Mouse (Mus musculus) neural tube, embryonic 15.5 days (tissue): ENCODE results near the gene Tbc1d10b. TPM values are rescaled to one million over a fixed set of nuclear protein-coding genes. Genes with fewer than 3 reads are reported as not detected.
A peak's percentile ranks its signal among the peaks of the same experiment; 100 is the strongest.

ENCODE experiments used
- ATAC-seq: fragments of 200-750 bp; cut with Nextera tagmentation; 2 replicates; pipeline ENCODE4 v1.8.0; 2017; ENCODE audit warnings: mild to moderate bottlenecking, moderate TSS enrichment, moderate library complexity; ENCODE audit not compliant: low FRiP score
- H3K27ac ChIP-seq: fragments of 300-500 bp; sonication (generic); replicated peaks from 2 replicates; pipeline ENCODE4 v1.5.1; 2015; ENCODE audit warnings: mild to moderate bottlenecking, inconsistent platforms
- H3K27me3 ChIP-seq: fragments of 300-500 bp; sonication (generic); replicated peaks from 2 replicates; pipeline ENCODE4 v1.6.1; 2015; ENCODE audit warnings: inconsistent platforms
- H3K36me3 ChIP-seq: fragments of 300-500 bp; sonication (generic); 2 replicates; pipeline ENCODE4 v1.6.1; 2015; ENCODE audit warnings: inconsistent platforms
- H3K4me1 ChIP-seq: fragments of 300-500 bp; sonication (generic); 2 replicates; pipeline ENCODE4 v1.6.1; 2015; ENCODE audit warnings: inconsistent platforms
- H3K4me2 ChIP-seq: fragments of 300-500 bp; sonication (generic); 2 replicates; pipeline ENCODE4 v1.6.1; 2015; ENCODE audit warnings: inconsistent platforms, mild to moderate bottlenecking, moderate library complexity
- H3K4me3 ChIP-seq: fragments of 300-500 bp; sonication (generic); replicated peaks from 2 replicates; pipeline ENCODE4 v1.5.1; 2015; ENCODE audit warnings: mild to moderate bottlenecking, inconsistent platforms
- H3K9ac ChIP-seq: fragments of 300-500 bp; sonication (generic); replicated peaks from 2 replicates; pipeline ENCODE4 v1.6.1; 2015; ENCODE audit warnings: mild to moderate bottlenecking, inconsistent platforms
- H3K9me3 ChIP-seq: fragments of 300-500 bp; sonication (generic); replicated peaks from 2 replicates; pipeline ENCODE4 v1.6.1; 2016; ENCODE audit warnings: inconsistent platforms
- WGBS: fragments of 180-500 bp; shearing (Covaris S2); methylation state at CpG from one replicate; pipeline ENCODE4 v1.1.7; 2015; ENCODE audit warnings: mixed read lengths; 5-methylcytosine and 5-hydroxymethylcytosine counted together
- polyA plus RNA-seq: library from polyadenylated mRNA; unstranded; fragments of >200 nt; fragmentation: Nextera tagmentation; extraction: Ambion mirVana; gene quantifications from 2 replicates; pipeline ENCODE4 v1.2.1, GENCODE M21; 2015

Tbc1d10b gene
- polyA plus RNA-seq, 1 experiment from 2014 or later, result 35.6 TPM

DNA sequence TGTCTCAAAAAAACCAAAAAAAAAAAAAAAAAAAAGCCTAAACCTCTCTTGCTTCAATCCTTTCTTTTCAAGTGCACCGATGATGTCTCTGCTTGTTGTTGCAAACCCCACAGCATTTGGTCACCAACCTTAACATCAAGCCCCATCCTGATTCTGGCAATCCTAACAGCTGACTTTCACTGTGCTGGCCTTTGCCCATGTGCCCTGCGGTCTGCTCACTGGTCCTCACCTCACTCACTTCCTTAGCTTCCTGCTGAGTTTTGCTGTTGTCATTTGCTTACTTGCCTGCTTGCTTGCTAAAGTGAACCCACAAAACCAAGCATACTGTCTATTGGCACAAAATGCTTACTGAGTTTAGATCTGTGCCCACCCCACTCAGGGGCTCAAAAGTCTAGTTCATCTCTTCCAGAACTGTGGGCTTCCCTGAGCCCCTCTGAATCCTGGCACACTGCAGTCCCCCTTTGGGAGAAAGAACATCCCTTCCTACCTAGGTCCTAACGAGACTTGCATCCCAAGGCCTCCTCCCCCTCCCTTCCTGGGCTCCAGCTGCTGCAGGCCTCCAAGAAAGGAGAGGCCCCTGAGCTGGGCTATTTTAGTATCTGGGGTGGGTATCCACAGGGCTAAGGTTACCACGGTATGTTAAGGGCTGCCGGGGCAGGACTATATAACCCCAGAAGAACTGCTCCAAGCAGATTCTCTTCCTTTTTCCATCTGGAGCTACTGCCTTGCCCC lies 2.9 kb upstream of the Tbc1d10b start:
- Histone ChIP-seq H3K27ac (no peak overlapping the region), H3K4me2 (no peak overlapping the region), H3K27me3 (peaks cover 10% of the 10 kb centered on the region), H3K9ac (no peak overlapping the region), H3K4me1 (peaks cover 28% of the 10 kb centered on the region), H3K36me3 (no peaks in the 10 kb centered on the region), H3K4me3 (no peak overlapping the region), H3K9me3 (no peaks in the 10 kb centered on the region)
- 67% methylated on average over 5 of the region's 5 CpGs for WGBS
- ATAC-seq, result no peak

DNA sequence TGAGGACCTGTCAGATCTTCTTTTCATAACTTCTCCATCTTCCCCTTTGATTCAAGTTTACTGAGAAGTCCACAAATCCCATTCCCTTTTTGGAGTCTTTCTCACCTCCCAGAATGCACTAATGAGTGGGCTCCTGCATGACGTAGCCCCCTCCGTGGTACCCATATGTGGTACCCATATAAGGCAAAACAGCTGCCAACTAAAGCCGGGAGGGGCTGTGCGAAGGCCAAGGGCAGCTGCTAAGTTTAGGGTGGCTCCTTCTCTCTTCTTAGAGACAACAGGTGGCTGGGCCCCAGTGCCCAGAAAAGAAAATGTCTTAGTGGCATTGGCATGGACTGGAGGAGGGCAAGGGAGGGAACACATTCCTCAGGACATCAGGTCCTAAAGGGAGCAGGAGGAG lies 2.0 kb upstream of the Tbc1d10b start:
- H3K4me1 ChIP-seq, result peaks cover 32% of the 10 kb centered on the region
- peaks cover 2% of the 10 kb centered on the region; the same call in 1 of the 2 replicates for H3K36me3 ChIP-seq
- no peaks in the 10 kb centered on the region for H3K9me3 ChIP-seq
- H3K4me2 ChIP-seq, result no peak overlapping the region
- H3K4me3 ChIP-seq, result no peak overlapping the region
- ATAC-seq, result no peak
- 94% methylated on average over 4 of the region's 4 CpGs for WGBS
- H3K27me3 ChIP-seq, result peaks cover 10% of the 10 kb centered on the region
- H3K9ac ChIP-seq, result no peak overlapping the region
- H3K27ac ChIP-seq, result no peak overlapping the region; the same call in 1 of the 2 replicates

DNA sequence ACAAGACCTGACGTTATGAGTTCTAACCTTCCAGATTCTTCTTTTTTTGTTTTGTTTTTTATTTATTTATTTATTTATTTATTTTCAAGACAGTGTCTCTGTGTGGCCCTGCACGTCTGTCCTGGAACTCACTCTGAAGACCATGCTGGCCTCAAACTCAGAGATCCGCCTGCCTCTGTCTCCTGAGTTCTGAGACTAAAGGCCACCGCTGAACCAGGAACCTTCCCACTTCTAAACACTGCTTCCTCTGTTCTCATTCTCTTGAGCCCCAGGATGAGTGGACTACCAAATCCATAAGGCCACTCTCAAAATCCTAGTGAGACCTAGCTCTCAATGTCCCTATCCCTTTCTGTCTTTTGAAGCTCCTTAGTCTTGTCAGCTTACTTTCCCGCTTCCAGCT lies 1.6 kb upstream of the Tbc1d10b start:
- 82% methylated on average over 5 of the region's 5 CpGs for WGBS
- Histone ChIP-seq H3K4me1 (peaks cover 32% of the 10 kb centered on the region), H3K27ac (peak overlapping the region; percentile 85), H3K4me3 (no peak overlapping the region), H3K9me3 (no peaks in the 10 kb centered on the region), H3K27me3 (peaks cover 10% of the 10 kb centered on the region), H3K9ac (no peak overlapping the region), H3K36me3 (peaks cover 6% of the 10 kb centered on the region; the same call in 1 of the 2 replicates), H3K4me2 (peak overlapping the region; percentile 65)
- no peak for ATAC-seq

DNA sequence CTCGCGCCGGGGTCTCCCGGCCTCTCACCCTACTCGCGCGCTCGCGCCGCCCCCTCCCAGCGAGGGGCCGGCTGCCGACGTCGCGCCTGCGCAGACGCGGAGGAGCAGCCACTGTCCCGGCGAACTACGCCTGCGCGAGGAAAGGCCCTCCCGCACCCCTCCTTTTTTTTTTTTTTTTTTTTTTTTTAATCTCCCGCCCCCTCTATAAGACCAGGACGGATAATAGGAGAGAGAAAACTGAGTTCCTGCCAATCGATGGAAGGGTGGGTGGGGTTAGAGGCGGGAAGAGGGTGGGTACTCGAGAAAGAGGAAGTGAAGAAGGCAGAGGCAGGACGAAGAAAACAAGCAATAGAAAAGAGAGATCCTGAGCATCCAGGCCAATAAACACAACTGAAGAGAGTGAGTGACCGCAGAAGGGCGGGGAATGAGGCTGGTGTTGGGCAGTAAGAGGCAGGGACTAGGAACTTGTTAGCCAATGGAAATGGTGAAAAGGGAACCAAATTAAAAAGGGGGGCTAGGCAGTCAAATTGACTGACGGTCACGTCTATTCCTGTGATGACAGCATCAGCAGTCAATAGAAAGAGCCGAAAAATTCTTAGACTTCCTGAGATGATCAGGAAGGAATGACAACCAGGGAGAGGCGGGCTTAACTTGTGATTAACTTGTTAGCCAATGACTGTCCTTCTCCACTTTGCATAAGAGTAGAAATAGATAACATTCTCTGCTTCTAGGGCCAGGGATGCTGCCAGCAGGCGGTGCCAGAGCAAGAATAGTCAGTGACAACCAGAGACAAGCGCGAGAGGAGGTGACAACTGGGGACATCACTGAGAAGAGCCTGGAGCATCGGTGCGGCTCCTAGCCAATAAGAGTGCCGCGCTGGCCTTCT lies 528 bp upstream of the Tbc1d10b start, which contains the start of gene Mylpf:
Mylpf (plus strand) TSS at position 338 of the 886 bp plus-strand sequence.
- H3K4me1 ChIP-seq, result peaks cover 36% of the 10 kb centered on the region
- peak within 1 kb of the TSS; percentile 85 for H3K27ac ChIP-seq
- H3K27me3 ChIP-seq, result peaks cover 3% of the 10 kb centered on the region
- H3K36me3 ChIP-seq, result peaks cover 7% of the 10 kb centered on the region
- H3K9me3 ChIP-seq, result no peaks in the 10 kb centered on the region
- peak within 1 kb of the TSS; percentile 90 for H3K4me2 ChIP-seq
- under 1% methylated on average over 44 of the region's 44 CpGs for WGBS
- H3K4me3 ChIP-seq, result peak within 1 kb of the TSS; percentile 97
- peak; percentile 95 for ATAC-seq
- H3K9ac ChIP-seq, result peak within 1 kb of the TSS; percentile 88

DNA sequence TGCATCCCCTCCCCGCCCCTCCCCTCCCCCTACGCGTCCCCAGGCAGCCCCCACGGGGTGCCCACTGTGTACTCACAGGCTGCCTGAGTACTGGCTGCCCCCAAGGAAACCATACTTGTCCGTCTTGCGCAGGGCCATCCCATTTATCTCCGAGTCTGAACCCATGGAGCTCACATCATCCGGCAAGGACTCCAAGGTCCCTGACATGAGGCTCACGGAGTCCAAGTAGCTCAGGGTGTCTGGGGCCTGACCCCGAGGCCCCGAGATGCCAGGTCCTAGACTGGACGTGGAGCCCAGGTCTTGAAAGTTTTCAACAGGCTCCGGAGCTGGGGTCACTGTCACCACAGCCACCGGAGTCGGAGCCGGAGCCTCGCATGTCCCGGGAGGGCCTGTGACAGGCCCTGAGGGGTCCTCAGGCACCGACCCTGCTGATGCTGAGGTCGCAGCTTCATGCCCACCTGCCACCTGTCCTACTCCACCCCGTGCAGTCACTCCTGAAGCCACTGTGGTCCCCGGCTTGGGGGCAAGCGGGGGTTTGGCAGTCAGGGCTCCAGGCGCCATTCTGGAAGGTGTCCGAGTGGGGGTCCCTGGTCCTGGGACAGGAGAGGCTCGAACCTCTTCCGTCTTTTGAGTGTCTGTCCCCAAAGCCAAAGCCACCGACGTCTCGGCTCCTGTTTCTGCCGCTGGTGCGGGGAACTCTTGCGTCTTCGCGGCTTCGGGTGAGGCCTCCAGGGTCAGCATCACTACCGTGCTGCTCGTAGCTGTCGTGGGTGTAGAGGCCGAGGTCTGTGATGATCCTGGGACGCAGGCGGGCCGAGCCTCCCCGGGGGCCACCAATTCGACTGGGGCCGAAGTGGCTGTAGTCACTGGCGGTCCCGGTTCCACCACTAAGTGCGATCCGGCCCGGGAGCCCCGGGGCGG lies 634 bp downstream of the Tbc1d10b start:
- ATAC-seq, result 0 out of 2 replicates have a peak, but pooled peaks have one; percentile 4
- Histone ChIP-seq H3K9ac (peak overlapping the region; percentile 88), H3K4me3 (peak overlapping the region; percentile 97), H3K27me3 (no peaks in the 10 kb centered on the region), H3K4me2 (peak overlapping the region; percentile 90), H3K9me3 (no peaks in the 10 kb centered on the region), H3K27ac (peak overlapping the region; percentile 83), H3K4me1 (peaks cover 36% of the 10 kb centered on the region), H3K36me3 (peaks cover 19% of the 10 kb centered on the region)
- WGBS, result under 1% methylated on average over 51 of the region's 53 CpGs

DNA sequence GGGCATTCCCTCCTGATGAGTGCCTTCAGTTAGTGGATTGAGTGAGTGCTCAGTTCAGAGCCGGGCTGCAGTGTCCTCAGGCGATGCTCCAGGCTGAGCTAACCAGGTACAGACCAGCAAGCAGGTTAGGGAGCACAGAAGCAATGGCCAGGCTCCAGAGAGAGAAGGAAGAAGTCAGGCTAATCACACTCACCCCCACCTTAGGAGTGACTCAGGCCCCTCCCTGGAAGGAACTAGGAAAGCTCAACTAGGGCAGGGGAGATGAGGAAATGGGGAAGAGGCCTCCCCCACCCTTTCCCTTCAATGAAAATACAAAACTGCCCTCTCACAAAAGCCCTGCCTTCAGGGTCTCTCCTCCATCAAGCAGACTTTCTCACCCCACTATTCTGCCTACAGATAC lies 1.7 kb downstream of the Tbc1d10b start:
- H3K27ac ChIP-seq, result no peak overlapping the region
- no peaks in the 10 kb centered on the region for H3K9me3 ChIP-seq
- H3K27me3 ChIP-seq, result no peaks in the 10 kb centered on the region
- 63% methylated on average over 2 of the region's 2 CpGs for WGBS
- peak overlapping the region; percentile 97 for H3K4me3 ChIP-seq
- peak overlapping the region; percentile 88 for H3K9ac ChIP-seq
- ATAC-seq, result no peak
- H3K4me2 ChIP-seq, result peak overlapping the region; percentile 90
- peaks cover 36% of the 10 kb centered on the region for H3K4me1 ChIP-seq
- peaks cover 27% of the 10 kb centered on the region for H3K36me3 ChIP-seq

DNA sequence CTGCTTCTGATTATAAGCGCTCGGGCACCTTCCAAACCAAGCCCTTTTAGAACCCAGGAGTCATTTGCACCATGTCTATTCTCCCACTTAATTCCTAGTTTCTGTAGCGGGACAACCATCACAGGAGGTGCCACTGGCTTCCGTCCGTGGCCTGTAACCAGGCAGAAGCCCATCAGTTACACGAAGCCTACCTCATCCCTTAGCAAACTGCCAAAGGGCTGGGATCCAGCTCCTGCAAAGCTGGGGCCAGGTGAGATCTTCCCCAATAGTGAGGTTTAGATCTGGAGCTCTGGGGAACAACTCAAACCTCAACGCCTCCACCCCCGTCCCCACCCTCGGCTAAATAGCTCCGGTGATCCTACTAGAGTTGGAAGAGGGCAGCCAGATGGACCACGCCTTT lies 11.8 kb downstream of the Tbc1d10b start:
- no peak for ATAC-seq
- Histone ChIP-seq H3K4me2 (peak overlapping the region; percentile 84), H3K27me3 (no peaks in the 10 kb centered on the region), H3K4me3 (peak overlapping the region; percentile 87), H3K9ac (peak overlapping the region; percentile 73), H3K36me3 (peaks cover 76% of the 10 kb centered on the region), H3K9me3 (no peaks in the 10 kb centered on the region), H3K27ac (peak overlapping the region; percentile 90), H3K4me1 (peaks cover 34% of the 10 kb centered on the region)
- 61% methylated on average over 11 of the region's 11 CpGs for WGBS

DNA sequence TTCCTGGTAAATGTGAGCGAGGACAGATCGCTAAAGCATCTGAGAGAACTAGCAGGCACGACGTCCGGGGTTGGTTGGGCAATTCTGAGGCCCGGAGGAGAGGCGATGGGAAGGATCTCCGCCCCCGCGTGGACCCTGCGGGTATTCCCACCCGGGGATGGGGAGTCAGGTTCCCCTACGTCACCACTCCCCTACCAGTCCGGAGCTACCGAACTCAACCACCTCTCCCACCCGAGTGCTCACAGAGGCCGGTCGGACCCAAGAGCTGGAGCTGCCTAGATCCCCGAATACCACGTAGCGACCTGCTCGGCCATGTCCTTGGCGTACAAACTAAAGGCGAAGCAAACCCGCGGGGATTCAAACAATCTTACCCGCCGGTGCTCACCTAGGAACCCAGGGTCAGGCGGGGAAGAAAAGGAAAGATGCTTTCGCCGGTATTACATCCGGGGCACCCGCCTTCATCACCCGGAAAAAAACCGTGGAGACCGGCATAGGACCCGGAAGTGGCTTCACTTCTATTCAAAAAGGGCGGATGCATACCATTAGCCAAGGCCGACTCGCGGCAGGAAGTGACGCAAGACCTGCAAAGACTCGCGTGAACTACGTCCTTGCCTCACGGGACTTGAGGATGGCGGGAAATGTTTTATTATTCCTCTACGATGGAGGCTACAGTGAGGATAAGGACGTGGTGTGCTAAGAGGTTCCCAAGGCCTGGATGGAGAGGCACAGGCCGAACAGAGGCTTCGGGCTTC lies 12.5 kb downstream of the Tbc1d10b start, which contains the start of gene Cd2bp2:
Cd2bp2 (minus strand) TSS at position 507 of the 752 bp plus-strand sequence.
- Histone ChIP-seq H3K9ac (peak within 1 kb of the TSS; percentile 78), H3K36me3 (peaks cover 73% of the 10 kb centered on the region)
- under 1% methylated on average over 51 of the region's 51 CpGs for WGBS

DNA sequence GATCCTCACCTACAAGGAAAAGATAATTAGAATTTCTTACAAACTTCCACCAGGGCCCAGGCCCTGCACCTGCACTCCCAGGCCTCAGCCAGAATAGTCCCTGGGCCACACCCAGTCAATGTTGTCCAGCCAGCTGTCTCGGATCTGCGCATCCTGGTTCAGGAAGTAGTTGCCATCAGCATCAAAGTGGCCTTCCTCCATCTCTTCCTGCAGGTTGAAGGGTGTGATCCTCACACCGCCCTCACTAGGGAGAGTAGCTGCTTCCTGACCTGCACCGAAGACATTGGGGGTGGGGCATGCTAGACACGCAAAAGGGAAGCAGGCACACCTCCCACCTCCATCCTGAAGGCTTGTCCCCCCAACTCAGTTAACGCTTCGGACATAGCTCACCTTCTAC lies 13.6 kb downstream of the Tbc1d10b start:
- H3K4me2 ChIP-seq, result peak overlapping the region; percentile 91
- H3K9me3 ChIP-seq, result no peaks in the 10 kb centered on the region
- peak overlapping the region; percentile 87 for H3K4me3 ChIP-seq
- 83% methylated on average over 7 of the region's 7 CpGs for WGBS
- H3K27ac ChIP-seq, result peak overlapping the region; percentile 92; the same call in 1 of the 2 replicates
- peaks cover 63% of the 10 kb centered on the region for H3K36me3 ChIP-seq
- peak overlapping the region; percentile 78 for H3K9ac ChIP-seq
- peaks cover 34% of the 10 kb centered on the region for H3K4me1 ChIP-seq
- ATAC-seq, result no peak
- H3K27me3 ChIP-seq, result no peaks in the 10 kb centered on the region

More for the DNA sequence above, 12.5 kb downstream of the Tbc1d10b start, which contains the start of gene Cd2bp2:
- H3K4me3 ChIP-seq, result peak within 1 kb of the TSS; percentile 87
- peak within 1 kb of the TSS; percentile 91 for H3K4me2 ChIP-seq
- no peaks in the 10 kb centered on the region for H3K9me3 ChIP-seq
- H3K27me3 ChIP-seq, result no peaks in the 10 kb centered on the region
- ATAC-seq, result peak; percentile 96
- peak within 1 kb of the TSS; percentile 92 for H3K27ac ChIP-seq
- H3K4me1 ChIP-seq, result peaks cover 34% of the 10 kb centered on the region

DNA sequence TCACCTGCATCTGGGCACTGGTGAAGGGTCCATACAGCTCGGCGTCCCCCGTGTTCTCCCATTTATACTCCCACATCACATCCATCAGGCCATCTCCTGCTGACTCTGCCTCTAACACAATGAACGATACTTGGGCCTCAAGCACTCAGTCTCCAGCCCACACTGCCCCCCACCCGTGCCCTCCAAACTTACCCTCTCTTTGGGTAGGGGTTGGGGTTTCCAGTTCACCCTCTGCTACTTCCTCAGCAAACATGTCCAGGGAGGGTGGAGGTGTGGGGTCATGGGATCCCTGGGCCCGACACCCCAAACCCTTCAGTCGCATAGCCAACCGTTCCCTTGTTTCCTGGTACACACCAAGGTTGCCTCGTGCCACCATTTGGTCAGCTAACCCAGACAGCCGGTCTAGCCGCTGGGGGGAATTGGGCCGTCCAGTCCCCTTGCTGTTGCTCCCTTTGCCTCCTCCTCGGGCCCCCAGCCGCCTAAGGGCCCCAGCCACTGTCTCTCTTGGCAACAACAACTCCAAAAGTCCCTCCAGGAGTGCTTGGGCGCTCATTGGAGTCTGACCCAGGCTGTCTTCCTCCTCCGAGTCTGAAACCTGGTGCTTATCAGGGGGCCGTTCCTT lies 14.1 kb downstream of the Tbc1d10b start:
- H3K27ac ChIP-seq, result no peak overlapping the region
- peak overlapping the region; percentile 87; the same call in 1 of the 2 replicates for H3K4me3 ChIP-seq
- peaks cover 34% of the 10 kb centered on the region for H3K4me1 ChIP-seq
- H3K36me3 ChIP-seq, result peaks cover 57% of the 10 kb centered on the region
- H3K27me3 ChIP-seq, result no peaks in the 10 kb centered on the region
- peak overlapping the region; percentile 78; the same call in 1 of the 2 replicates for H3K9ac ChIP-seq
- peak overlapping the region; percentile 91 for H3K4me2 ChIP-seq
- 95% methylated on average over 17 of the region's 17 CpGs for WGBS
- no peaks in the 10 kb centered on the region for H3K9me3 ChIP-seq
- ATAC-seq, result no peak
